8 mouse cellular contexts compared by ENCODE assay signal in genomic region chr19:5726961-5727578, GRCm38 (mm10). TPM values are rescaled to one million over a fixed set of nuclear protein-coding genes. Genes with fewer than 3 reads are reported as not detected.
DNase-seq lines count a peak whose midpoint lies in the region; ATAC-seq and TF ChIP-seq lines count a peak whose summit lies in the region.

No protein-coding gene starts in this region.

- peaks cover 13% of the 10 kb centered on the region; the same call in 1 of the 2 replicates for H3K4me1 ChIP-seq in cerebellum, adult 2 months (ENCODE audit: control insufficient read depth, insufficient read depth, low read length)
- H3K4me1 ChIP-seq in G1E (ENCODE audit: insufficient read depth, low read depth, low read length), result peaks cover 91% of the 10 kb centered on the region
- H3K4me1 ChIP-seq in heart, embryonic 13.5 days, result peaks cover 84% of the 10 kb centered on the region
- peaks cover 86% of the 10 kb centered on the region for H3K4me1 ChIP-seq in liver, embryonic 15.5 days (replicated peaks)
- H3K4me1 ChIP-seq in stomach, embryonic 16.5 days (ENCODE audit: control insufficient read depth, insufficient read depth, low read length), result peaks cover 66% of the 10 kb centered on the region

- H3K9me3 ChIP-seq in G1E (replicated peaks), result no peaks in the 10 kb centered on the region
- no peaks in the 10 kb centered on the region for H3K9me3 ChIP-seq in heart, embryonic 13.5 days
- no peaks in the 10 kb centered on the region for H3K9me3 ChIP-seq in liver, embryonic 15.5 days (replicated peaks)
- no peaks in the 10 kb centered on the region for H3K9me3 ChIP-seq in stomach, embryonic 16.5 days (replicated peaks; ENCODE audit: control insufficient read depth, low read length)

- H3K36me3 ChIP-seq in G1E (replicated peaks), result peaks cover 52% of the 10 kb centered on the region
- H3K36me3 ChIP-seq in heart, embryonic 13.5 days, result peaks cover 31% of the 10 kb centered on the region
- H3K36me3 ChIP-seq in liver, embryonic 15.5 days (replicated peaks), result peaks cover 33% of the 10 kb centered on the region
- H3K36me3 ChIP-seq in stomach, embryonic 16.5 days (ENCODE audit: control insufficient read depth, insufficient read depth, low read length), result no peaks in the 10 kb centered on the region; the same call in 1 of the 2 replicates

- peak overlapping the region; percentile 98 for H3K4me2 ChIP-seq in heart, embryonic 13.5 days
- peak overlapping the region; percentile 96 for H3K4me2 ChIP-seq in liver, embryonic 15.5 days
- H3K4me2 ChIP-seq in stomach, embryonic 16.5 days (ENCODE audit: low read depth, low read length), result peak overlapping the region; percentile 89

- no peak for DNase-seq in cerebellum, adult 2 months
- DNase-seq in cerebellum, postnatal 4 days (ENCODE audit: low spot score in 2 of 2), result no peak
- peak; percentile 63 for DNase-seq in G1E (ENCODE audit: low spot score)
- DNase-seq in urinary bladder, postnatal 25 days (ENCODE audit: low spot score), result no peak
- DNase-seq in cerebellum, postnatal 14 days, result no peak

- peak overlapping the region; percentile 17 for H3K4me3 ChIP-seq in cerebellum, adult 2 months (replicated peaks; ENCODE audit: insufficient read depth, low read depth, low read length)
- H3K4me3 ChIP-seq in G1E (ENCODE audit: low read depth, low read length), result peak overlapping the region; percentile 86; the same call in 1 of the 2 replicates
- H3K4me3 ChIP-seq in heart, embryonic 13.5 days, result peak overlapping the region; percentile 96
- peak overlapping the region; percentile 94 for H3K4me3 ChIP-seq in liver, embryonic 15.5 days (replicated peaks)
- H3K4me3 ChIP-seq in stomach, embryonic 16.5 days (replicated peaks; ENCODE audit: low read length), result peak overlapping the region; percentile 93

- no peak for ATAC-seq in G1E (ENCODE audit: extremely low read depth, insufficient number of reproducible peaks, low FRiP score, poor library complexity, severe bottlenecking)
- no peak for ATAC-seq in heart, embryonic 13.5 days (ENCODE audit: extremely low read depth, insufficient number of reproducible peaks, low FRiP score, low TSS enrichment)
- peak; percentile 52 for ATAC-seq in liver, embryonic 15.5 days (ENCODE audit: insufficient read depth)
- no peak for ATAC-seq in stomach, embryonic 16.5 days (ENCODE audit: insufficient read depth, low FRiP score)

- no peak overlapping the region for H3K27ac ChIP-seq in cerebellum, adult 2 months (ENCODE audit: insufficient read depth, low read length)
- peak overlapping the region; percentile 98 for H3K27ac ChIP-seq in heart, embryonic 13.5 days (replicated peaks)
- peak overlapping the region; percentile 98 for H3K27ac ChIP-seq in liver, embryonic 15.5 days (replicated peaks)
- peak overlapping the region; percentile 92 for H3K27ac ChIP-seq in stomach, embryonic 16.5 days (ENCODE audit: low read length)

- no peaks in the 10 kb centered on the region for H3K27me3 ChIP-seq in cerebellum, adult 2 months (ENCODE audit: control insufficient read depth, insufficient read depth, low read length)
- no peaks in the 10 kb centered on the region for H3K27me3 ChIP-seq in G1E (ENCODE audit: insufficient read depth, low read length)
- no peaks in the 10 kb centered on the region for H3K27me3 ChIP-seq in heart, embryonic 13.5 days (replicated peaks)
- H3K27me3 ChIP-seq in liver, embryonic 15.5 days, result no peaks in the 10 kb centered on the region
- no peaks in the 10 kb centered on the region for H3K27me3 ChIP-seq in stomach, embryonic 16.5 days (ENCODE audit: control insufficient read depth, insufficient read depth, low read length)

- TF ChIP-seq CTCF in cerebellum, adult 2 months (IDR thresholded peaks at IDR 0.05; ENCODE audit: borderline replicate concordance, insufficient read depth, low read depth, low read length), result no peak
- no peak for TF ChIP-seq CTCF in G1E (IDR thresholded peaks at IDR 0.05; ENCODE audit: low read depth, low read length)

- TF ChIP-seq POLR2A in cerebellum, adult 2 months (IDR thresholded peaks at IDR 0.05; ENCODE audit: borderline replicate concordance, insufficient read depth, low read length), result no peak

- H3K9ac ChIP-seq in heart, embryonic 13.5 days, result peak overlapping the region; percentile 98
- H3K9ac ChIP-seq in liver, embryonic 15.5 days, result peak overlapping the region; percentile 98
- H3K9ac ChIP-seq in stomach, embryonic 16.5 days (ENCODE audit: low read length), result peak overlapping the region; percentile 67

- 66% methylated on average over 15 of the region's 15 CpGs for WGBS in cerebellum, adult 2 months
- 55% methylated on average over 15 of the region's 15 CpGs for WGBS in heart, embryonic 13.5 days
- 18% methylated on average over 15 of the region's 15 CpGs for WGBS in liver, embryonic 15.5 days (ENCODE audit: insufficient replicate concordance)
- 60% methylated on average over 15 of the region's 15 CpGs for WGBS in stomach, embryonic 16.5 days

RNA-seq across cellular contexts. Expression of gene Ehbp1l1, which starts 1.0 kb away (rescaled TPM):
- polyA plus RNA-seq in cerebellum, adult 2 months (2012; rRNA removed), result 11.7 and 13.1 TPM in 2 replicates
- 20.8 and 34.1 TPM in 2 replicates for total RNA-seq in G1E (2014; fragmentation: Nextera tagmentation)
- total RNA-seq in G1E (2017), result 45.5 and 45.7 TPM in 2 replicates
- polyA plus RNA-seq in G1E (2012), result 85.9 and 88.3 TPM in 2 replicates
- polyA plus RNA-seq in heart, embryonic 13.5 days (2015; fragmentation: Nextera tagmentation; extraction: Ambion mirVana), result 85.9 and 96.8 TPM in 2 replicates
- polyA plus RNA-seq in liver, embryonic 15.5 days (2015; fragmentation: Nextera tagmentation; extraction: Ambion mirVana), result 110 and 121 TPM in 2 replicates
- polyA plus RNA-seq in stomach, embryonic 16.5 days (2015; fragmentation: Nextera tagmentation; extraction: Ambion mirVana), result 51.2 and 63.2 TPM in 2 replicates

RNA-seq across cellular contexts. Expression of gene Fam89b, which starts 2.4 kb away (rescaled TPM):
- 65.2 and 65.9 TPM in 2 replicates for polyA plus RNA-seq in cerebellum, adult 2 months (2012; rRNA removed)
- total RNA-seq in G1E (2014; fragmentation: Nextera tagmentation) (20.0 and 23.4 TPM in 2 replicates), G1E (2017) (21.9 and 27.8 TPM in 2 replicates)
- 56.7 and 58.5 TPM in 2 replicates for polyA plus RNA-seq in G1E (2012)
- 79.7 and 82.6 TPM in 2 replicates for polyA plus RNA-seq in heart, embryonic 13.5 days (2015; fragmentation: Nextera tagmentation; extraction: Ambion mirVana)
- polyA plus RNA-seq in liver, embryonic 15.5 days (2015; fragmentation: Nextera tagmentation; extraction: Ambion mirVana), result 39.3 and 39.8 TPM in 2 replicates
- polyA plus RNA-seq in stomach, embryonic 16.5 days (2015; fragmentation: Nextera tagmentation; extraction: Ambion mirVana), result 64.6 and 66.5 TPM in 2 replicates

RNA-seq across cellular contexts. Expression of gene Ltbp3, which starts 13.6 kb away (rescaled TPM):
- 165 and 175 TPM in 2 replicates for polyA plus RNA-seq in cerebellum, adult 2 months (2012; rRNA removed)
- total RNA-seq in G1E (2014; fragmentation: Nextera tagmentation) (not detected in 2 replicates), G1E (2017) (0.17 and 0.22 TPM in 2 replicates)
- polyA plus RNA-seq in G1E (2012), result 0.13 TPM in 1 of 2 replicates, not detected in the other
- 22.5 and 24.7 TPM in 2 replicates for polyA plus RNA-seq in heart, embryonic 13.5 days (2015; fragmentation: Nextera tagmentation; extraction: Ambion mirVana)
- polyA plus RNA-seq in liver, embryonic 15.5 days (2015; fragmentation: Nextera tagmentation; extraction: Ambion mirVana), result 1.2 and 3.4 TPM in 2 replicates
- polyA plus RNA-seq in stomach, embryonic 16.5 days (2015; fragmentation: Nextera tagmentation; extraction: Ambion mirVana), result 22.8 and 24.6 TPM in 2 replicates

RNA-seq across cellular contexts. Expression of gene Kcnk7, which starts 22.9 kb away (rescaled TPM):
- 0.13 and 0.24 TPM in 2 replicates for polyA plus RNA-seq in cerebellum, adult 2 months (2012; rRNA removed)
- total RNA-seq in G1E (2014; fragmentation: Nextera tagmentation), result not detected in 2 replicates
- not detected in 2 replicates for total RNA-seq in G1E (2017)
- polyA plus RNA-seq in G1E (2012), result 0.07 and 0.10 TPM in 2 replicates
- polyA plus RNA-seq in heart, embryonic 13.5 days (2015; fragmentation: Nextera tagmentation; extraction: Ambion mirVana), result 0.29 TPM in 1 of 2 replicates, not detected in the other
- polyA plus RNA-seq in liver, embryonic 15.5 days (2015; fragmentation: Nextera tagmentation; extraction: Ambion mirVana), result 0.15 and 0.28 TPM in 2 replicates
- 2.0 and 2.2 TPM in 2 replicates for polyA plus RNA-seq in stomach, embryonic 16.5 days (2015; fragmentation: Nextera tagmentation; extraction: Ambion mirVana)

RNA-seq across cellular contexts. Expression of gene Pcnx3, which starts 38.4 kb away (rescaled TPM):
- 65.0 and 65.1 TPM in 2 replicates for polyA plus RNA-seq in cerebellum, adult 2 months (2012; rRNA removed)
- total RNA-seq in G1E (2014; fragmentation: Nextera tagmentation), result 50.7 and 51.0 TPM in 2 replicates
- 13.6 and 16.1 TPM in 2 replicates for total RNA-seq in G1E (2017)
- polyA plus RNA-seq in G1E (2012), result 178 and 200 TPM in 2 replicates
- 13.6 and 14.9 TPM in 2 replicates for polyA plus RNA-seq in heart, embryonic 13.5 days (2015; fragmentation: Nextera tagmentation; extraction: Ambion mirVana)
- 9.2 and 12.1 TPM in 2 replicates for polyA plus RNA-seq in liver, embryonic 15.5 days (2015; fragmentation: Nextera tagmentation; extraction: Ambion mirVana)
- 17.2 and 17.4 TPM in 2 replicates for polyA plus RNA-seq in stomach, embryonic 16.5 days (2015; fragmentation: Nextera tagmentation; extraction: Ambion mirVana)

Comparison
In these comparisons a context has a peak if more than half of its experiments do, and no peak if none do; other contexts are left out.
1. H3K4me3 ChIP-seq: peak in every context shown above with its lines; median percentile 96 in heart, embryonic 13.5 days; 94 in liver, embryonic 15.5 days; 93 in stomach, embryonic 16.5 days; 86 in G1E; 17 in cerebellum, adult 2 months.